Mouse (Mus musculus): ENCODE measurements around the gene Mical2. TPM values are rescaled to one million over a fixed set of nuclear protein-coding genes. Genes with fewer than 3 reads are reported as not detected.

Mical2 gene
- polyA plus RNA-seq (2012; rRNA removed): 15.0 and 15.5 TPM in 2 replicates

GRCm38 (mm10) chr7:112225615-112226262, at the start of gene Mical2:
Gene Mical2, plus strand, starts transcription at chr7:112225856.
- DNase-seq (ENCODE audit: low read depth): no peak

- DNase-seq (ENCODE audit: low read depth): no peak
Measured at GRCm38 (mm10) chr7:112176627-112177026, 49.0 kb upstream of the Mical2 start.

- no peak for DNase-seq (ENCODE audit: low read depth)
Measured at GRCm38 (mm10) chr7:112180235-112180705, 45.4 kb upstream of the Mical2 start.

DNA sequence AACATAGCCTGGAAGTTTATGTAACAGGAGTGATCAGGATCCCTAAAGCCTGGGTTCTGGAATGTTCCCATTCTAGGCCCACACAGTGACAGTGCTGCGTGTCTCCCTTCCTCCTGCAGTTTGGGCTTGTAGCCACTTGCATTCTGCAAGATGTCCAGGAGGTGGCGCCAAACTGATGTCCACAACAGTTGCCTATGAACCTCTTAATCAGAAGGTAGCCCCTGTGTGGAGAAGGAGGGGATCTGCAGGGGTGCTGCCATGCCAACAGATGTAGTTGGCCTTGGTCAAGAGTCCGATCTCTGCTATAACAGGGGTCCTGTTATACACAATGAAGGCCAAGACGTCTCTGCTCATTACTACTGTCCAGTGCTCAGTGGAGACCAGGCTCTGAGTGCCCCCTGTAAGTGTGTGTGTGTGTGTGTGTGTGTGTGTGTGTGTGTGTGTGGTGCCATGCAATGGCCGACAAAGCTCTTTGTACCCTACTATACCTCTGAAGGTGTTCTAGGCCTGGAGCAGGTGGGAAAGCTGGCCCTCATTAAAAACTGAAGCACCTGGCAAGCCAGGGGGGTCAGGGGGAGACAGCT, 42.3 kb upstream of the Mical2 start:
- no peak for DNase-seq (ENCODE audit: low read depth)

GRCm38 (mm10) chr7:112184519-112185225, 41.0 kb upstream of the Mical2 start:
- DNase-seq (ENCODE audit: low read depth): no peak

- no peak for DNase-seq (ENCODE audit: low read depth)
Measured at GRCm38 (mm10) chr7:112185226-112185745, 40.4 kb upstream of the Mical2 start.

DNA sequence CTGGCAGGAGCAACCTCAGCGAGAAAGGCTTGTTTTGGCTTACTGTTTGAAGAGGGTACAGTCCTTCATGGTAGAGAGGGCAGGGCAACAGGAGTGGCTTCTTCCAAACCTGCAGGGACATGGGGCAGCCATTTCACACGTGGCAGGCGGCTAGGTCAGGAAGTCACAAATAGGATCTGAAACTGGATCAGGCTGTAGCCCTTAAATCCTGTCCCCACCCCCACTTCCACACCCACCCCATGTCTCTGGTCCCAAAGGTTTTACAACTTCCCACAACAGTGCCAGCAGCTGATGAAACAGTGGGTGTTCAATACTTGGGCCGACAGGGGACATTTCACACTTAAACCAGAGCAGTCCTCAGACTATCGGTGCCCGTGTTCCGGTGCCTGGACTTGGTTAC, 38.8 kb upstream of the Mical2 start:
- DNase-seq (ENCODE audit: low read depth): no peak

- no peak for DNase-seq (ENCODE audit: low read depth)
Measured at GRCm38 (mm10) chr7:112187536-112188459, 37.9 kb upstream of the Mical2 start.

DNA sequence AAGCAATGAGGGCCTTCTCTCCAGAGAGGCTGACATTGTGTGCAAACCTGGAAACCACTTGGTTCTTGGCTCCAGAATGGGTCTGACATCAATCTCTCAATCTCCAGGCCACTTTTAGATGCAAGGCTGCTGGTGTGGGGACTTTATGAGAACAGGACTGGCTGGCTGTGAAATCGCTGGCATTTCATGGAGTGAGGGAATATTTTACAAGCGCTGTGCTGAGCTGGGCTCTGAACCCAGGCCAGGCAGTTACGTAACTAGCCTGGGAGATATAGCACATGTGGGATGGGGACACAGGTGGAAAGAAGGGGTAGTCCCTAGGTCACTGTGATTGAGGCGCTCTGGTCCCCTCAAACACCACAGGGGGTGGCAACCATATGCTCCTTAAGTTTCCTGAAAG, 33.4 kb upstream of the Mical2 start:
- no peak for DNase-seq (ENCODE audit: low read depth)

DNA sequence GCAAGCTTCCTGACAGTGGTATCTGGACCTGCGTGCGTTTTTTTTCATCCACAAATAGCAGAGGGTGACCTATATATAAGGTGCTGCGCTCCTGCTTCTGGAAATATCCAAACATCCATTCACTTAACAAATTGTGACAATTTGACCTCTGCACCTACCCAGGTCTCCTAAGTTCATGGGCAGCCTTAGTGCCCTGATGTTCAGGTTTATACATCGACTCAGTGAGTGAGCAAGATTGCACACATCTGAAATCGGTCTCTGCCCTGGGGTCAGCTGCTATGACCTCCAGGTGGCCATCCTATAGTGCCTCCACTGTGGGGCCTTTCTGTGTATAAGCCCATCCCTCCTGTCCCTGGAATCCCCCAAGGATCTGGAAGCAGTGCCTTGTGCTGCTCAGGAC, 32.9 kb upstream of the Mical2 start:
- no peak for DNase-seq (ENCODE audit: low read depth)

DNA sequence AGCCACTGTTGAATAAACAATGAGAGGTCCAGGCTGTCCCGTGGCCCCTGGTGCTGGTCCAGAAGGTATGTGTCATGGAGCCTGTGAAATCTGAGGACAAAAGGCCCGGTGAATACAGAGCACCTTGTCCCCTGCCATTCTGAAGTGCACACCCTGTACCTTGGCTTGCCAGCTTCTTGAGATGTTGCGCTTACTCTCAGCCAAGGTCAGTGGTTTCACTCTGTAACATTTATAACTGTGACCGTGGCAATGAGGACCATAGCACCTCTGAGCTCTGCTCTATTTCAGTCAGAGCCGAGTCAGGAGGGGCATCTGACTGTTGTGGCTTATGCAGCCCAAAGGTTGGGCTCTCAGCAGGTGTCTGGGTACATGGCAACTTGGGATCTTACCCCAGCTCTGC, 31.4 kb upstream of the Mical2 start:
- no peak for DNase-seq (ENCODE audit: low read depth)

DNA sequence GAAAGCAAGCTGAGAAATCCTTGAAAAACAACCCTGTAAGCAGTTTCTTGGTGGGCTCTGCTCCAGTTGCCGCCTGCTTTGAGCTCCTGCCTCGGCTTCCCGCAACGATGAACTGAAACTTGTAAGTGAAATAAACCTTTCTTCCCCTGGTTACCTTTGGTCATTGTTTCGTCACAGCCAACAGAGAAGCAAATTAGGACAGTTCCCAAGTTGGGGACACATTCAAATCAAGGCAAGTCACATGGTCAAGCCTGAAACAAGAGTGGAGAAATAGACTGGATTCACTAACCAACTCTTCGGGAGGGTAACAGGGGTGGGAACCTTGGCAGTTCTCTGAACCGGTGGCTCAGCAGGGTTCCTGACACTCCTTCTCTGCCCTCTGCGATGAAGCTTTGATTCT, 28.2 kb upstream of the Mical2 start:
- no peak for DNase-seq (ENCODE audit: low read depth)

DNA sequence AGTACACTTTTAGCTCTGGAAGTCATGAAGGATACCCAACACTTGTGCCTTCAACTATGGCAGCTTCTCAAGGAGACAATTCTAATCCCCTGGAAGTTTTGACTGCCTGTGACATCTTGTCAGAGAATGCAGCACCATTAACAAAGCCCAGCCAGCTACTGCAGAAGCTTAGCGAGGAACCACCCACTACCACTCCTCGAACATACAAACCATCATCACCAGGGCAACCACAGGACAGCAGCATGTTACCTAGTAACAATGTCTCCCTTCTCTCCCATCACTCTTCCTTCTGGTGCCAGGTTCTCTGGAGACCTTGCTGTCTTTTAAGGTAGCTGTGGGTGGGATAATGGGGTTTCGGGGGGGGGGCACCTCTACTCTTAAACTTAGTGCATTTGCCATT, 26.3 kb upstream of the Mical2 start:
- no peak for DNase-seq (ENCODE audit: low read depth)

GRCm38 (mm10) chr7:112200761-112201160, 24.9 kb upstream of the Mical2 start:
- DNase-seq (ENCODE audit: low read depth): no peak

- no peak for DNase-seq (ENCODE audit: low read depth)
Measured at GRCm38 (mm10) chr7:112202194-112202593, 23.5 kb upstream of the Mical2 start.

DNA sequence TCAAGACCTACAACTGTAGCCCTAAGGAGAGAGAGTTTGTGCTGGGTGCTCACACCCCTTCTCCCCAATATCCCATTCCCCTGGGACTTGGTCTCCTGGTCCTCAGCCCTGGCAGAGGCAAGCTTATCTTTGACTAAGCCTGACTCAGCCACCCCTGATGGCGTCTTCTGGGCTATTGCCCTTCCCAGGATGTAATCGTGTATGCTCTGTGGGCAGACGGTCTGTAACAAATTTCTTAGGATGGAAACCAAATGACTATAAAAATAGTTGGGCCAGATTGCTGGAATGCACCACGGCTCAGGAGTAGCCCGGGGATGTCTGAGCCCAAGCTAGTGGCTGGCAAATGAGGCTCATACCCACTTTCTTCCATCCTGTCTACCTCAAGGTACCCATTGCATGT, 22.8 kb upstream of the Mical2 start:
- no peak for DNase-seq (ENCODE audit: low read depth)

DNA sequence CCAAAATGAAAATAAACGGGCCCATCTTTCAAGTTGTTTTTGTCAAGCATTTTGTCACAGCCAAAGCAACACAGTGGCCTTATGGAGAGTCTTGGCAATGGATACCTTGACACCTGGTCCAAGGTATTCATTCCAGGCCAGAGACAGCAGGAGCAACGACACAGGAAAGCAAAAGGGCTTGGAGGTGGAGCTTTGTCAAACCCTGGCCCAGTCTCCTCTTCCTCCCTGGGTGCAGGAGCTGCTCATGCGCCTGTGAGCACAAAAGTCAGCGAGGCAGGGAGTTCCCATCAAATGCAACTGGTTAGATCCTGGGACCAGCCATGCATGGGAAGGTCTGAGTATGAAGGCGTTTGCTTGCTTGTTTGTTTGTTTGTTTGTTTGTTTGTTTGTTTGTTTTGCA, 21.7 kb upstream of the Mical2 start:
- DNase-seq (ENCODE audit: low read depth): no peak

GRCm38 (mm10) chr7:112204380-112204963, 21.2 kb upstream of the Mical2 start:
- no peak for DNase-seq (ENCODE audit: low read depth)

DNA sequence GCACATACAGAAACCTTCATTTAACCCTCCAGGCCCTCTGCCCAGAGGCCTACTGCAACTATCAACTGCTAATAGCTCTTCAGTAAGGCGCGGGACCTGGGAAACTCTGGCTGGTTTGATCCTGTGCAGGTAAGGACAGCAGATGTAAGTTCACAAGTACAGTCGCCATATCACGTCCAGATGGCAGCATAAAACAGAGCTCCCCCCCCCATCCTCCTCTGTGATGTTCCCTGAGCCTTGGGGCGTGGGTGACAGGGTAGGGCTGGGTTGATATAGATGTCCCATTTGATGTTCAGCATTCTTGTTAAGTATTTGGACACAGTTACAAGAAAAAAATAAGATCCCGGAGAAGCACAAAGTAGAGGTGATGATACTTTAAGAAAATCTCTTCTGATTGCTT, 20.1 kb upstream of the Mical2 start:
- DNase-seq (ENCODE audit: low read depth): no peak

- no peak for DNase-seq (ENCODE audit: low read depth)
Measured at GRCm38 (mm10) chr7:112207717-112208116, 17.9 kb upstream of the Mical2 start.
